Mouse (Mus musculus) fibroblast of lung, adult 2 months (primary cell): ENCODE results near the gene Iqce.

Experiments used
- DNase-seq: peaks from one replicate; pipeline ENCODE4 v3.0.0-alpha.2; 2011; ENCODE audit warnings: low read depth

The Iqce gene

GRCm38 (mm10) chr5:140661427-140661826, 40.8 kb downstream of the Iqce start:
- no peak for DNase-seq

- DNase-seq: no peak
These were observed 41.8 kb downstream of the Iqce start for GRCm38 (mm10) chr5:140660398-140660797.

- DNase-seq: no peak
These were observed 42.4 kb downstream of the Iqce start for GRCm38 (mm10) chr5:140659607-140660272.

GRCm38 (mm10) chr5:140654096-140654845, 47.9 kb downstream of the Iqce start:
- no peak for DNase-seq

- no peak for DNase-seq
These were observed 49.6 kb downstream of the Iqce start for GRCm38 (mm10) chr5:140652587-140652986.

- DNase-seq: no peak
These were observed 50.9 kb downstream of the Iqce start for GRCm38 (mm10) chr5:140651231-140651630.

GRCm38 (mm10) chr5:140649881-140650414, 52.2 kb downstream of the Iqce start:
- no peak for DNase-seq

GRCm38 (mm10) chr5:140649101-140649667, 53.0 kb downstream of the Iqce start:
- DNase-seq: peak; percentile 82

- DNase-seq: no peak
These were observed 53.6 kb downstream of the Iqce start, which contains the start of gene Ttyh3 for GRCm38 (mm10) chr5:140648519-140649100. TSS of gene Ttyh3 (minus strand) at chr5:140649031.

- DNase-seq: no peak
These were observed 54.2 kb downstream of the Iqce start for GRCm38 (mm10) chr5:140647821-140648518.

- no peak for DNase-seq
These were observed 55.0 kb downstream of the Iqce start for GRCm38 (mm10) chr5:140647031-140647760.

GRCm38 (mm10) chr5:140646171-140646570, 56.0 kb downstream of the Iqce start:
- DNase-seq: no peak

GRCm38 (mm10) chr5:140645454-140645853, 56.7 kb downstream of the Iqce start:
- DNase-seq: no peak

- DNase-seq: no peak
These were observed 57.4 kb downstream of the Iqce start for GRCm38 (mm10) chr5:140644702-140645201.

- no peak for DNase-seq
These were observed 57.9 kb downstream of the Iqce start for GRCm38 (mm10) chr5:140644263-140644662.

- DNase-seq: no peak
These were observed 60.1 kb downstream of the Iqce start for GRCm38 (mm10) chr5:140642076-140642475.

GRCm38 (mm10) chr5:140641254-140641928, 60.8 kb downstream of the Iqce start:
- peak; percentile 89 for DNase-seq

- no peak for DNase-seq
These were observed 61.4 kb downstream of the Iqce start for GRCm38 (mm10) chr5:140640812-140641211.

GRCm38 (mm10) chr5:140639871-140640270, 62.3 kb downstream of the Iqce start:
- no peak for DNase-seq

- no peak for DNase-seq
These were observed 62.9 kb downstream of the Iqce start for GRCm38 (mm10) chr5:140639312-140639711.
